Mouse (Mus musculus): ENCODE data around the gene Cidec.

DNA sequence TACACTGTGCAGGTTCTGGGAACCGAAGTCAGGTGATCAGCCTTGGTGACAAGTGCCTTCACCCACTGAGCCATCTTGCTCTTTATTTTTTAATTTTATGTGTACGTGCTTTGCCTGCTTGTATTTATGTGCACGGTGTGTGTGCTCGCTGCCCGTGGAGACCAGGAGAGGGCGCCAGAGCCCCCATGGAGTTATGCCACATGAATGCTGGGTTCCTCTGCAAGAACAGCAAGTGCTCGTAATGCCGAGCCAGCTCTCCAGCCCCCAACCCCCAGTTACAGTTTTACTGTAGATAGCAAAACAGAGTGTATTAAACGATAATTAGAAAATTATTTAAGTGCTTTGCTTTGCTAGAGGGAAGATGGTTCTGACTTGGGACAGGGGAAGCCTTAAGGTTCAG is 28.9 kb downstream of the Cidec start:
- TF ChIP-seq CTCF (IDR thresholded peaks at IDR 0.05; ENCODE audit: low read depth) (0 out of 2 replicates have a peak, but pooled peaks have one; percentile 16), EP300 (IDR thresholded peaks at IDR 0.05; ENCODE audit: low read depth) (no peak)
